Mouse (Mus musculus) MEL (cell line): ENCODE measurements around the gene Gucd1. TPM values are rescaled to one million over a fixed set of nuclear protein-coding genes. Genes with fewer than 3 reads are reported as not detected.

Source experiments
- DNase-seq: peaks from one replicate; pipeline ENCODE4 v3.0.0; 2011; ENCODE audit warnings: low read depth, low spot score
- H3K27ac ChIP-seq: 2 replicates; pipeline ENCODE4 v1.5.1; 2012; ENCODE audit warnings: low read depth, mild to moderate bottlenecking, control low read depth, low read length, moderate library complexity; ENCODE audit not compliant: control insufficient read depth
- H3K27me3 ChIP-seq, 2 experiments: fragments of 150-350 bp in 1 of 2; sonication (generic) in 1 of 2; 2 replicates each; pipeline ENCODE4 v1.6.1; 2012; ENCODE audit warnings: low read length in 2 of 2, mild to moderate bottlenecking in 2 of 2, improper control_type of control experiment in 1 of 2, moderate library complexity in 1 of 2; ENCODE audit not compliant: insufficient read depth in 2 of 2, control insufficient read depth in 1 of 2
- H3K36me3 ChIP-seq, 2 experiments: 2 replicates each; pipeline ENCODE4 v1.6.1; 2012 to 2014; ENCODE audit warnings: low read length in 2 of 2, improper control_type of control experiment in 1 of 2, inconsistent platforms in 1 of 2, mild to moderate bottlenecking in 1 of 2; ENCODE audit not compliant: insufficient read depth in 2 of 2, control insufficient read depth in 1 of 2
- H3K4me1 ChIP-seq, 2 experiments: fragments of 150-350 bp in 1 of 2; sonication (generic) in 1 of 2; 2 replicates each; pipeline ENCODE4 v1.6.1; 2012; ENCODE audit warnings: low read length in 2 of 2, improper control_type of control experiment in 1 of 2, mild to moderate bottlenecking in 1 of 2; ENCODE audit not compliant: insufficient read depth in 2 of 2, control insufficient read depth in 1 of 2
- H3K4me3 ChIP-seq, 2 experiments: fragments of 150-350 bp in 1 of 2; sonication (generic) in 1 of 2; 2 replicates each; pipeline ENCODE4 v1.5.1; 2012; ENCODE audit warnings: low read depth in 2 of 2, low read length in 2 of 2, mild to moderate bottlenecking in 2 of 2, moderate library complexity in 2 of 2, control low read depth in 1 of 2, improper control_type of control experiment in 1 of 2; ENCODE audit not compliant: control insufficient read depth in 1 of 2, insufficient read depth in 1 of 2
- H3K79me2 ChIP-seq: 2 replicates; pipeline ENCODE4 v1.6.1; 2012; ENCODE audit warnings: mild to moderate bottlenecking, low read length, moderate library complexity; ENCODE audit not compliant: control insufficient read depth, poor library complexity, insufficient read depth
- H3K9ac ChIP-seq: 2 replicates; pipeline ENCODE4 v1.6.1; 2012; ENCODE audit warnings: low read depth, mild to moderate bottlenecking, control low read depth, low read length, moderate library complexity; ENCODE audit not compliant: control insufficient read depth, poor library complexity, severe bottlenecking
- H3K9me3 ChIP-seq: fragments of 150-350 bp; sonication (generic); replicated peaks from 2 replicates; pipeline ENCODE4 v1.6.1; 2012; ENCODE audit warnings: mild to moderate bottlenecking, low read length, improper control_type of control experiment, moderate library complexity; ENCODE audit not compliant: insufficient read depth
- BHLHE40 ChIP-seq: IDR thresholded peaks from 2 replicates; pipeline ENCODE4 v1.6.1; 2012; ENCODE audit warnings: low read depth, mild to moderate bottlenecking, inconsistent platforms, low read length, improper control_type of control experiment, borderline replicate concordance
- CHD1 ChIP-seq: IDR thresholded peaks from 2 replicates; pipeline ENCODE4 v1.6.1; 2012; ENCODE audit warnings: low read depth, mild to moderate bottlenecking, inconsistent platforms, low read length, improper control_type of control experiment
- CHD2 ChIP-seq: IDR thresholded peaks from 2 replicates; pipeline ENCODE4 v1.6.1; 2011; ENCODE audit warnings: low read length, improper control_type of control experiment
- CTCF ChIP-seq, 3 experiments: IDR thresholded peaks in 2 of 3; conservative IDR thresholded peaks in 1 of 3; 2 replicates each; pipeline ENCODE4 v1.5.1; 2011 to 2012; ENCODE audit warnings: low read length in 3 of 3, low read depth in 2 of 3, mild to moderate bottlenecking in 2 of 3, improper control_type of control experiment in 1 of 3, inconsistent platforms in 1 of 3, mixed read lengths in 1 of 3, moderate library complexity in 1 of 3; ENCODE audit not compliant: control insufficient read depth in 1 of 3, insufficient read depth in 1 of 3, poor library complexity in 1 of 3, severe bottlenecking in 1 of 3
- E2F4 ChIP-seq: IDR thresholded peaks from 2 replicates; pipeline ENCODE4 v1.6.1; 2011; ENCODE audit warnings: low read depth, low read length, improper control_type of control experiment, borderline replicate concordance
- ETS1 ChIP-seq: IDR thresholded peaks from 2 replicates; pipeline ENCODE4 v1.6.1; 2012; ENCODE audit warnings: low read depth, mild to moderate bottlenecking, inconsistent platforms, low read length, improper control_type of control experiment, moderate library complexity
- GABPA ChIP-seq: IDR thresholded peaks from 2 replicates; pipeline ENCODE4 v1.6.1; 2012; ENCODE audit warnings: low read depth, mild to moderate bottlenecking, inconsistent platforms, low read length, improper control_type of control experiment, moderate library complexity
- HCFC1 ChIP-seq: IDR thresholded peaks from 2 replicates; pipeline ENCODE4 v1.6.1; 2012; ENCODE audit warnings: low read depth, mild to moderate bottlenecking, inconsistent platforms, low read length, improper control_type of control experiment, moderate library complexity
- MAFK ChIP-seq: IDR thresholded peaks from 2 replicates; pipeline ENCODE4 v1.6.1; 2011; ENCODE audit warnings: low read depth, mild to moderate bottlenecking, low read length, improper control_type of control experiment, borderline replicate concordance
- MAX ChIP-seq: IDR thresholded peaks from 2 replicates; pipeline ENCODE4 v1.6.1; 2011; ENCODE audit warnings: low read length, improper control_type of control experiment
- MAZ ChIP-seq: IDR thresholded peaks from 2 replicates; pipeline ENCODE4 v1.6.1; 2012; ENCODE audit warnings: low read depth, mild to moderate bottlenecking, inconsistent platforms, low read length, improper control_type of control experiment
- MEF2A ChIP-seq: IDR thresholded peaks from 2 replicates; pipeline ENCODE4 v1.6.1; 2014; ENCODE audit warnings: low read depth, mild to moderate bottlenecking, inconsistent platforms, low read length, improper control_type of control experiment; ENCODE audit not compliant: poor library complexity, insufficient replicate concordance, severe bottlenecking; ENCODE audit errors: extremely low read depth
- MYB ChIP-seq: IDR thresholded peaks from 2 replicates; pipeline ENCODE4 v1.6.1; 2011; ENCODE audit warnings: mild to moderate bottlenecking, low read depth, low read length, improper control_type of control experiment
- MYC ChIP-seq: IDR thresholded peaks from 2 replicates; pipeline ENCODE4 v1.6.1; 2011; ENCODE audit warnings: low read depth, mild to moderate bottlenecking, low read length, improper control_type of control experiment, moderate library complexity
- NRF1 ChIP-seq: IDR thresholded peaks from 2 replicates; pipeline ENCODE4 v1.6.1; 2014; ENCODE audit warnings: low read depth, mild to moderate bottlenecking, inconsistent platforms, low read length, improper control_type of control experiment, moderate library complexity; ENCODE audit not compliant: poor library complexity, insufficient read depth, severe bottlenecking
- POLR2AphosphoS2 ChIP-seq: IDR thresholded peaks from 2 replicates; pipeline ENCODE4 v1.6.1; 2011; ENCODE audit warnings: low read length, improper control_type of control experiment
- POLR2AphosphoS5 ChIP-seq: IDR thresholded peaks from 2 replicates; pipeline ENCODE4 v1.6.1; 2012; ENCODE audit warnings: low read depth, borderline replicate concordance, mild to moderate bottlenecking, inconsistent platforms, low read length, moderate library complexity, mixed read lengths
- RCOR1 ChIP-seq: IDR thresholded peaks from 2 replicates; pipeline ENCODE4 v1.6.1; 2012; ENCODE audit warnings: low read depth, mild to moderate bottlenecking, inconsistent platforms, low read length, improper control_type of control experiment
- SIN3A ChIP-seq: IDR thresholded peaks from 2 replicates; pipeline ENCODE4 v1.6.1; 2012; ENCODE audit warnings: low read length, improper control_type of control experiment, inconsistent platforms
- SMC3 ChIP-seq: IDR thresholded peaks from 2 replicates; pipeline ENCODE4 v1.6.1; 2011; ENCODE audit warnings: low read depth, low read length, improper control_type of control experiment
- TAL1 ChIP-seq: IDR thresholded peaks from 2 replicates; pipeline ENCODE4 v1.6.1; 2012; ENCODE audit warnings: mild to moderate bottlenecking, inconsistent platforms, low read length, moderate library complexity, mixed read lengths
- TCF12 ChIP-seq: IDR thresholded peaks from 2 replicates; pipeline ENCODE4 v1.6.1; 2014; ENCODE audit warnings: low read depth, mild to moderate bottlenecking, inconsistent platforms, low read length, improper control_type of control experiment, moderate library complexity
- UBTF ChIP-seq: IDR thresholded peaks from 2 replicates; pipeline ENCODE4 v1.6.1; 2012; ENCODE audit warnings: low read depth, mild to moderate bottlenecking, inconsistent platforms, low read length, improper control_type of control experiment, moderate library complexity, borderline replicate concordance; ENCODE audit not compliant: insufficient read depth
- USF1 ChIP-seq: IDR thresholded peaks from 2 replicates; pipeline ENCODE4 v1.6.1; 2014; ENCODE audit warnings: low read depth, mild to moderate bottlenecking, inconsistent platforms, low read length, improper control_type of control experiment, moderate library complexity
- USF2 ChIP-seq, 2 experiments: IDR thresholded peaks; 2 replicates each; pipeline ENCODE4 v1.6.1; 2011 to 2012; ENCODE audit warnings: improper control_type of control experiment in 2 of 2, low read length in 2 of 2, borderline replicate concordance in 1 of 2, inconsistent platforms in 1 of 2, low read depth in 1 of 2, mild to moderate bottlenecking in 1 of 2; ENCODE audit not compliant: insufficient read depth in 1 of 2
- polyA plus RNA-seq, 2 experiments: library from polyadenylated mRNA; stranded (reverse) in 1 of 2; unstranded in 1 of 2; fragments of >175 nt in 1 of 2; fragments of >200 nt in 1 of 2; gene quantifications; 2 replicates each; pipeline versions ENCODE4 v1.2.1 to v1.2.4; 2012; ENCODE audit warnings: low replicate concordance in 2 of 2, low read depth in 1 of 2; ENCODE audit not compliant: insufficient read length in 2 of 2, insufficient read depth in 1 of 2, missing spikeins in 1 of 2
- total RNA-seq: library from RNA; depleted of rRNA; stranded (reverse); fragments of 300-350 nt; gene quantifications from 2 replicates; pipeline ENCODE4 v1.2.3, GENCODE M21; 2012

Gene Gucd1
- total and polyA plus RNA-seq, 3 experiments, result 18.7 to 30.7 TPM; not detected in 1

GRCm38 (mm10) chr10:75552701-75553450, 35.1 kb upstream of the Gucd1 start:
- no peak overlapping the region for H3K4me3 ChIP-seq
- no peak overlapping the region for H3K9ac ChIP-seq
- no peaks in the 10 kb centered on the region for H3K27me3 ChIP-seq
- H3K79me2 ChIP-seq, result no peaks in the 10 kb centered on the region
- H3K9me3 ChIP-seq, result no peaks in the 10 kb centered on the region
- H3K4me1 ChIP-seq, result no peaks in the 10 kb centered on the region; a peak in 1 of 4 replicates
- H3K27ac ChIP-seq, result no peak overlapping the region
- DNase-seq, result no peak
- no peak for TF ChIP-seq GABPA
- TF ChIP-seq SMC3, result no peak
- TF ChIP-seq MYB, result no peak
- no peak for TF ChIP-seq CHD1
- TF ChIP-seq USF2 (IDR thresholded peaks at IDR 0.05; ENCODE audit: borderline replicate concordance in 1 of 2, insufficient read depth in 1 of 2, low read depth in 1 of 2, low read length in 2 of 2), result no peak
- TF ChIP-seq MYC, result no peak
- no peak for TF ChIP-seq E2F4
- TF ChIP-seq CHD2, result no peak
- TF ChIP-seq USF1, result no peak
- TF ChIP-seq MAZ, result no peak
- TF ChIP-seq HCFC1, result no peak
- no peak for TF ChIP-seq CTCF (IDR thresholded peaks at IDR 0.05 in 2 of 3, conservative IDR thresholded peaks at IDR 0.05 in 1 of 3; ENCODE audit: control insufficient read depth in 1 of 3, insufficient read depth in 1 of 3, low read depth in 2 of 3, low read length in 3 of 3, poor library complexity in 1 of 3, severe bottlenecking in 1 of 3)
- no peak for TF ChIP-seq MAFK
- no peak for TF ChIP-seq RCOR1
- no peak for TF ChIP-seq SIN3A
- TF ChIP-seq ETS1, result no peak
- TF ChIP-seq TCF12, result no peak
- no peak for TF ChIP-seq NRF1
- no peak for TF ChIP-seq MEF2A
- no peaks in the 10 kb centered on the region for H3K36me3 ChIP-seq

DNA sequence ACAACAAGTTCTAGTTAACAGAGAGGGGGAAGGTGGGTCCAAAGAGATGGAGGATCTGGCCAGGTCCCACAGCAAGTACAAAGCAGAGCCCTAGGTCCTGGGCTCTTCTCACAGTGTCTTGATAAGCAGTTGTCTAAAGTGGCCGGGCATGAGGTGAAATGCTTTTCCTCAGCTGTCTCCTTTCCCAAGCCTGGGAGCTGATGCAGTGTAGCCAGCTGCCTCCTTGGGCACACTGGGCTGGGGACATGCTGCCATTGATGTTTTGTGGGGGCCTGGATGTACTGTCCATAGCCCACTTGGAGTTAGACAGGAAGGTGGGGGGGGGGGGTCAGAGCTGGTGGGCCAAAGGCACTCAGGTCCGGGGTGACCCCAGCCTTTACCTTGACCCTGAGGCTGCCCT, 34.3 kb upstream of the Gucd1 start:
- no peak for DNase-seq
- no peaks in the 10 kb centered on the region; a peak in 1 of 4 replicates for H3K4me1 ChIP-seq
- H3K4me3 ChIP-seq, result no peak overlapping the region
- H3K36me3 ChIP-seq, result no peaks in the 10 kb centered on the region
- H3K27me3 ChIP-seq, result no peaks in the 10 kb centered on the region
- no peaks in the 10 kb centered on the region for H3K9me3 ChIP-seq
- TF ChIP-seq POLR2AphosphoS5, result no peak
- TF ChIP-seq UBTF, result no peak
- TF ChIP-seq BHLHE40, result no peak
- no peak for TF ChIP-seq MAX
- TF ChIP-seq POLR2AphosphoS2, result no peak
- TF ChIP-seq TAL1, result no peak
- no peak overlapping the region for H3K9ac ChIP-seq
- no peaks in the 10 kb centered on the region for H3K79me2 ChIP-seq
- no peak overlapping the region for H3K27ac ChIP-seq
